Mouse (Mus musculus): ENCODE results near the gene Tmcc3. TPM values are rescaled to one million over a fixed set of nuclear protein-coding genes. Genes with fewer than 3 reads are reported as not detected.

Gene Tmcc3
- total RNA-seq, 2 experiments from 2014 or later: 33.7 to 34.4 TPM

GRCm38 (mm10) chr10:94632245-94632644 is 320.5 kb downstream of the Tmcc3 start:
- DNase-seq: no peak

GRCm38 (mm10) chr10:94638599-94638998 is 326.9 kb downstream of the Tmcc3 start:
- no peak for DNase-seq

GRCm38 (mm10) chr10:94639281-94639680 is 327.5 kb downstream of the Tmcc3 start:
- DNase-seq: no peak

GRCm38 (mm10) chr10:94640067-94640466 is 328.3 kb downstream of the Tmcc3 start:
- no peak for DNase-seq

Small RNA genes within 50 kb of the gene (microRNA-seq; reads per million reads assigned to microRNA genes)
- gene Mir7211: not detected

Other genes starting within 250 kb of the Tmcc3 start
- 10 to 100 TPM; 13.1 to 16.4 TPM for gene Nr2c1, start 163.9 kb upstream of the Tmcc3 start, total RNA-seq (2021)
- gene Ndufa12, start 113.2 kb upstream of the Tmcc3 start, total RNA-seq (2021): 100 to 1,000 TPM; 485 to 536 TPM
- gene Gm4792, start 13.2 kb upstream of the Tmcc3 start, total RNA-seq (2021): not detected

Data from adrenal gland, postnatal 10 days (tissue).